Mouse (Mus musculus) right cerebral cortex, postnatal 25 days (tissue): Measurements from ENCODE around the gene Esm1.
A peak's percentile ranks its signal among the peaks of the same experiment; 100 is the strongest.

Source experiments
- DNase-seq: peaks from one replicate; pipeline ENCODE4 v3.0.0; 2022

Gene Esm1

DNA sequence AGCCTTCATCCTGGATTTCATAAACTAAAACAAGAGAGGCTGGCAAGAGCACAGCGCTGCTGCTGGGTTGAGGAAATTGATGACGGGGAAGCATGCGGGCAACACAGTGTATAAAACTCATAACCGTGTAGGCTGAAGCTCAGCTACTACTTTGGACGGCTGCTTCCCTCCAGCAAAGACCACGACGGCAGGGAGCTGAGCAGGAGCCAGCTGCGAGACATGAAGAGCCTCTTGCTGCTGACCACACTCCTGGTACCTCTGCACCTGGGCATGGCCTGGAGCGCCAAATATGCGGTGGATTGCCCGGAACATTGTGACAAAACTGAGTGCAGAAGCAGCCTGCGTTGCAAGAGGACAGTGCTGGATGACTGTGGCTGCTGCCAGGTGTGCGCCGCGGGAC, at the start of gene Esm1:
Esm1 (plus strand) TSS at position 36 of the 400 bp plus-strand sequence.
- DNase-seq: no peak

DNA sequence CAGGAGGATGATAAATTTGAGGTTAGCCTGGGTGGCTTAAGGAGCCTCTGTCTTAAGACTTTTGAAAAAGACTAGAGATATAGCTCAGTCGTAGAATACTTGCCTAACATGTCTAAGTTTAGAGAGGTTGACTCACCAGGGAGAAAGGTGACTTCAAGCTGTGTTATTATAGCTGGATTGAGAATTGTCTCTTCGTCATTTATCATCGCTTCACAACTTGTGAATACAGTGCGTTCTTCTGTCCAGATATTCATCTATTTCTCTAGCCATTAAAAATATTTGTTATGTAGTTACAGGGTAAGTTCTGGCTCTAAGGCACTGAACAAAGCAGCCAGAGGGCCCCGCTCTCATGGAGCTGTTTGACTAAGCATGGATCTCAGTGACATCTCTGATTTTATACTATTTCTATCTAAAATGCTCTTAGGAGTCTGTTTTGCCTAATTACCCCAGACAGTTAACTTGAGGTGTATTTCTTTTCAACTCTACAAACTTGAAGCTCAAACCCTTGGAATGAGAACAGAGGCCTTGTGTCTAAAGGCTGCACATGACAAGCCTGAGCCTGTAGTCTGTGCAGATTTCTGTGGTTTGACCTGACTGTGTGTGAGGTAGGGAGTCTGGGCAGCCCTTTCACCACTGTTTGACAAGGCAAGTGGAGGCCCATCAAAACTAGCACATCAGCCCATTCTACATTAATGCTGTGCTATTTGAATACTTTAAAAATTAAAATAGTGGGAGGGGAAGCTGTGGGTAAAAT, 45.0 kb upstream of the Esm1 start:
- no peak for DNase-seq

DNA sequence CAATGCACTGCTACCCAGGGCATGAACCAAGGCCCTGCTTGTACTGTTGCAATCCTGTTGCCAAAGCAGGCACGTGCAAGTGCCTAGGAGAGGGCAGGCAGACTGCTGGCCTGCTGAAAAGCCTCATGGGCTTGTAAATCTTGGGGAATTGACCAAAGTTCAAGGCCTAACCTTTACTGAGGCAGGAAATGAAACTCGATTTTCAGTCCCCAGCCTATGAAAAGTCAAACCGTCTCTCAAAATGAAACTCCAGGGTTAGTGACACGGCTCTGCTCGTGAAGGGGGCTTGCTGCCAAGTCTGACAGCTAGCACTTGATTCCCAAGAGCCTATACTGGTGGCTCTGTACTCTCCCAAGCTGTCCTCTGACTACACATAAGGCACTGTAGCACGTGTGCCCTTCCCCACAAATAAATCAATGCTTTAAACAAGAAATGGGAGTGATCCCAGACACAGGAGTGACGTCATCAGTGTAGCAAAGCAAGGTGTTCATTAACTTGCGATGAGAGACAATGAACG, 41.4 kb upstream of the Esm1 start:
- no peak for DNase-seq

DNA sequence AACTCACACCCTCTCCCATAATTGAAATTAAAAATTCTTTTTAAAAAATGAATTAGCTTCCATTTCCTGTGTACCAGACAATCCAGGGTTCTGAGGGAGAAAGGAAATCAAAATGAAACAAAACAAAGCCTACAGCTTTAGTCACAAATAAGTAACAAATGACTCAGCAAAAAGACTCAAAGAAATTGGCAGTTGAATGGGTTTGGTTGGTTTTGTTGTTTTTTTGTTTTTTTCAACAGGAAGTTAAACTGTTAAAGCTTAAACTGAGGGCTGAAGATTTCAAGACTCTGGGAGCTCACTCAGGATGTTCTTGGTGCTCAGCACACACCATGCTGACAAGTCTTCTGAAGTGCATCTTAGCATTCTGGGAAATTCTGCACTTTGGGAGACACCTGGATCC, 39.2 kb upstream of the Esm1 start:
- no peak for DNase-seq

- DNase-seq: no peak
These were observed 35.3 kb upstream of the Esm1 start for GRCm38 (mm10) chr13:113174162-113174561.

DNA sequence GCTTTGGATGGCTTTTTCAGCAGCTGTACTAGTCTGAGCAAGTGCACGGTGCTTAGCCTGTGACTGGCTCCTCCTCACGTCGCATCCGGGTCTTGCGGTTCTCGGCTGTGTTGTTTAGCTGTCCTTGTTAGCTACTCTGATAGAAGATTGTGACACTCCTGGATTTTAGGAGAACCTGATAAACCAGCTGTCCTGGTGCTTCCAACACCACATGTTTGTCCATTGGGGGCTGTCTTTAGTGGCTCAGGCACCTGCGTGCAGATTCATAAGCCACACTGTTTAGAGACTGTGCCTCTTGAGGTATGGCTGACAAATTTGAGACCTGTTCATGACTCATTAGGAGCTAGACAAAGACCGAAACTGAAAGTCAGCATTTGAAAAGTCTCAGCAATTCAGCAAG, 26.1 kb upstream of the Esm1 start:
- DNase-seq: no peak

DNA sequence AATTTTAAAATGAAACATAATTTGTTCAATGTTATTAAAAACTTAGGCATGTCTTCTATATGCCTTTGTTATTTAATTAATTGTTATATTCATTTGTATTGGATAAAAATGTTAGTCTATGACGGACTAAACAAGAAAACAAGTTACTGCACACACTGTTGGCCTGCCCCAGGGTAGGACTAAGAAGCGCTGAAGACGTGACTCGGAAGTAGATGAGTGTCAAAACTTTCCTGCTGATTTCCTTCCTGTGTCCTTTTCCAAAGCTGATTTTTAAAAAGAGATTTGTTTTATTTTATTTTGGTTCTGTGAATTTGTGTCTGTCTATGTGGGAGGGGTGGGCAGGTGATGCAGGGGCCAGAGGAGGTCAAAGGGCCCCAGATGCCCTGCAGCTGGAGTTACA, 25.7 kb upstream of the Esm1 start:
- DNase-seq: no peak

DNA sequence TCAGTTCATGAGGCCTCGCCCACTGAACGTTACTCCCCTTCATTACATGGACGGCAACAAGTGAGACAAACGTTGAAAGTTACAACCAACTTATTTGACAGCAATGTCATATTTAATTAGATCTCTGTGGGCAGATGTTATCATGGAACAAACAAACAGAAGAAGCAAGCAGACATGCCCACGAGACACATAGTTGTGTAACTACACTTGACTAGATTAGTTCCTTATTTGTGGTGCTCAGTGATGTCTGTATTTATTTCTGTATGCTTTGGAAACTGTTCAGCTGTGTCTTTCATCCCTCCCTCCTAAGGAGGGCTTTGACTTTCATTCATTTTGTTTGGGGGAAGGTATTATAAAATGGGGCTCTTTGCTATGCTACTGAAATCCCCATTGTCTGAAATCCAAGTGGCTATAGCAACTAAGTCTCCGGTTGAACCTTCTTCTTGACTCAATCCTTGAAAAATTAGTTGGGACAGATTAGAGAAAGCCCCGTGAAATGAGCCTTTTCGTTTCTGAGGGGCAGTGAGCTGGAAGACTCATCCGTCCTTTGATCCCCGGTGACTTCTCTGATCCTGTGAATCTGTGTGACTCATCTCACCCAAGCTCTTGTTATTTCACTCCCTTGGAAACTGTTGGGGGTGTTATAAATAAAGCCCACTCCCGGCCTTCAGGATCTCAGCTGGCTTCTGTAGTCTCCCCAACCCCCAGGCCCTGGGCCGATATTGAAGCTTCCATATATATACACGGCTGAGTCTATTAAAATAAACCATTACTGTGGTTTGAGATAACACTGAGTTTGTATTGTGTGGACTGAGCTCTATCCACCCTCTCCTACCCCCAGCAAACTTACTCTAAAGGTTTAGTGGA, 12.4 kb upstream of the Esm1 start:
- DNase-seq: no peak

GRCm38 (mm10) chr13:113197872-113198502, 11.5 kb upstream of the Esm1 start:
- no peak for DNase-seq

GRCm38 (mm10) chr13:113199331-113199730, 10.1 kb upstream of the Esm1 start:
- DNase-seq: no peak

DNA sequence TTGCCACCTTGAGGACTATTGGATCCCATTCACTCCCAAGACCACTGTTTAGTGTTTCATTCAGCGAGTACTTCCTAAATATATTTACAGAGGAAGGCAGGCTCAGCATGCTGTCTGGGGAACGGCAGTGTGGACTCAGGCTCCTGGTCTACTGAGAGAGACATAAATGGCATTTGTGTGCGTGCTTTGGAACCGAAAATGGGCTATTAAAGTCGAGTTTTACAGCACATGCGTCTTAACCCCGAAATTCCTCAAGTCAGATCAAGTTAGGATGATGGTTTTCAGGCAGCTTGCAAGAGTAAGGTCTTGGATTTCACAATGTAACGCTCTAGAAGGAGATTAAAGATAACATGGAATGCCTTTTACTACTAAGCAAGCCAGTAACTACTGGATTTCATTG, 8.7 kb upstream of the Esm1 start:
- no peak for DNase-seq

DNA sequence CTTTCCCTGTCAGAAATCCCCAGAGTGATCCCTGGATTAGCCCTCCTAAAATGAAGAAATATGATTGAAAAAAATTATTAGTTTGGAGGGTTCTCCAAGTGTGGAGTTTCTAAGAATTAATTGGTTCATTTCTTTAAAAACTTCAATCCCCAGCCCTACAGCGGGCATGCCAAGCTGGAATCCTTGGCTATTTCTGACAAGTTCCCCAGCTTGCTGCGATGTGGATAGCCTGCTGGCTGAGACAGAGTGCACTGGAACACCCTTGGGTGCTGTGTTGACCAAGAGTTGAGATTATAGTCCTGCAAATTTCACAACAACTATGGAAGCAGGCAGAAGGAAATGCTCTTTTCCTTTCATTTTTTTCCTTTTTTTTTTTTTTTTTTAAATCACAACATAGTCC, 7.8 kb upstream of the Esm1 start:
- DNase-seq: no peak

DNA sequence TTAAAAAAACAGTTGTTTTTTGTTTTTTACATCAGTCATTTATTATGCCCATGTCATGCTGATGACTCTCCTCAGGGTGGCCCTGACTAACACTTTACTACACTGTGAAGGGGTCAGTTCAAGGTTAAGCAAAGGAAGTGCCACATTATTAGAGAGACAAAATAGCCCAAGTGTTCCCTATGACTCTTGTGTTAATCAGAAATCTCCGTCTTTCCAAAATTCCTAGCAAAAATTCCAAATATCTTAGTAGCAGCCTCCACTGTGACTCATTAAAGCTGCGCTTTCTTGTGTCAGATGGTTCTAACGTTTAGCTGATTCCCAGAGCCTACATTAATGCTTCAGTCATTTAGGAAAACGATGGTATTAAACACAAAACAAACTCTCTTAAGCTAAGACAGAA, 7.3 kb upstream of the Esm1 start:
- no peak for DNase-seq

GRCm38 (mm10) chr13:113203146-113203545, 6.3 kb upstream of the Esm1 start:
- no peak for DNase-seq

GRCm38 (mm10) chr13:113205346-113205745, 4.1 kb upstream of the Esm1 start:
- DNase-seq: no peak

- DNase-seq: no peak
These were observed 1.9 kb downstream of the Esm1 start for GRCm38 (mm10) chr13:113211345-113211744.

DNA sequence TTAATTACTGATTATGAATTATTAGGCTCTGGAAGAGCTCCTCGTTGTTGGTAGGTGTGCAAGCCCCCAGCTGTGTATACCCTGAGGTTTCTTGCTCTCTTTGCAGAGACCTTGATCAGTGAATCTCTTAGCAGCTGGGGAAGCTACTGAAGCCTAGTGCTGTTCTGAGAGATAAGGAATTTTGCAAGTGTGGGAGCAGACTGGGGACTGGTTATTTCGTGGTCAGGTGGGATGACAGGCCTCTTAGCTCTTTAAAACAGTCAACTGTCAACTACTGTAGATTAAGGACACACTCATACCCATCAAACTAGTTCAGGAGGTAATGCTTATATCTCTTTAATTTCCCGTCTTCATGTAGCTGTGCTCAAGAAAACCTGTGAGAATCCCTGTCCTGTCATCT, 2.9 kb downstream of the Esm1 start:
- no peak for DNase-seq

DNA sequence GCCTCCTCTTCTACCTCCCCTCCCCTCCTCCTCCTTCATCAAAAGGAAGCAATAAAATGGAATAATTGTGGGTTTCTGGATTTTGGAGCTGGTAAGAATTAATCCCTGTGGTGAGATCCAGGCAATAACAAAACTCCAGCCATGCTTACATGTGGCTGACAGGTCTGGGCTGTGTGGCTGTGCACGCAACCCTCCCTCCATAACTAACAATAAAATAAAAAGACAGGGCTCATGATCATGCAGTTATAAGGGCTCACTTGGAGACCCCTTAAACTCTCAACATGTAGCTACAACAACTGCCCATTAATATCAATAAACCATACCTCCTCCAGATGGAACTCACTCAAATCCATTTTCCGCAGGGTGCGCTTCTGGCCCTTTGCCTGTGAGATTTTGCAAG, 4.4 kb downstream of the Esm1 start:
- DNase-seq: no peak

DNA sequence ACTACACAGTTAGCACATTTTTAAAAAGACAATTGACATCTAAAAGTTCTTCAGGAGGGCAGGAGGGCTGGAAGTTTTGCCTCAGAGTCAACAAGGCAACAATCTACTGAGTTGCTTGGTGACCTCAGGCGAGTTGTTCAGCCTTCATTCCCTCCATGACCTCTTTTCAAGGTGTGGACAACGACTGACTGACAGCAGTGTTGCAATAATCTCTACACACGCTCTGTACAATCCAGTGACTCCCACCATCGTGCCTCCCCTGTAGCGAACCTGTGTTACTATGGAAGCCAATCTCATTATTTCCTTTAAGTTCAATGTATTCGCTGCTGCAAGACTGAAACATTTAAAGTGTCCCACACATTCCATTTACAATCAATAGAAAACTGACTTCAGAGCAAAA, 12.4 kb downstream of the Esm1 start:
- DNase-seq: no peak

DNA sequence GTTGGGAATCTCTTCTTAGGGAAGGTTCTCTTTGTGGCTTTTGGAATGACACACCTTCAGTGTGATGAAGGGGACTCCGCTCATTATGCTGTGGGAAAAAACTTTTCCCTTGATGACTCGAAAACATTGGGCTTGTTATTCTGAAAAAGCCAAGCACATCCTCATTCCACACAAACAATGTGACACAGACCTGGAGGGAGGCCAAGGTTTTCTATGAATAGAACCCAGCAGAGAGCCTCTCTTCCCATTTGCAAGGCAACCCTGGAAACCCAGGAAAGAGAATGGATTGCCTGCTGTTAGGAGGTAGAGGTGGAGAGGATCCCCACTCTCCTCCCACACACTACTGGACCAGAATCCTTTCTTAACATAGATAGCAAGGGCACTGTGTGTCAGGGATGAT, 14.6 kb downstream of the Esm1 start:
- peak; percentile 23 for DNase-seq

GRCm38 (mm10) chr13:113225811-113226210, 16.4 kb downstream of the Esm1 start, which contains the start of gene Gzmk:
TSS of gene Gzmk (minus strand) at chr13:113225908.
- peak; percentile 47 for DNase-seq

GRCm38 (mm10) chr13:113227076-113227475, 17.6 kb downstream of the Esm1 start:
- no peak for DNase-seq

- DNase-seq: no peak
These were observed 18.4 kb downstream of the Esm1 start for GRCm38 (mm10) chr13:113227666-113228463.
